Mouse (Mus musculus) embryo, embryonic 10.5 days (tissue): Measurements from ENCODE around the gene Zfp36l1.

ENCODE experiments used
- DNase-seq: peaks from one replicate; pipeline ENCODE4 v3.0.0-alpha.2; 2015; ENCODE audit warnings: low spot score

Gene Zfp36l1

DNA sequence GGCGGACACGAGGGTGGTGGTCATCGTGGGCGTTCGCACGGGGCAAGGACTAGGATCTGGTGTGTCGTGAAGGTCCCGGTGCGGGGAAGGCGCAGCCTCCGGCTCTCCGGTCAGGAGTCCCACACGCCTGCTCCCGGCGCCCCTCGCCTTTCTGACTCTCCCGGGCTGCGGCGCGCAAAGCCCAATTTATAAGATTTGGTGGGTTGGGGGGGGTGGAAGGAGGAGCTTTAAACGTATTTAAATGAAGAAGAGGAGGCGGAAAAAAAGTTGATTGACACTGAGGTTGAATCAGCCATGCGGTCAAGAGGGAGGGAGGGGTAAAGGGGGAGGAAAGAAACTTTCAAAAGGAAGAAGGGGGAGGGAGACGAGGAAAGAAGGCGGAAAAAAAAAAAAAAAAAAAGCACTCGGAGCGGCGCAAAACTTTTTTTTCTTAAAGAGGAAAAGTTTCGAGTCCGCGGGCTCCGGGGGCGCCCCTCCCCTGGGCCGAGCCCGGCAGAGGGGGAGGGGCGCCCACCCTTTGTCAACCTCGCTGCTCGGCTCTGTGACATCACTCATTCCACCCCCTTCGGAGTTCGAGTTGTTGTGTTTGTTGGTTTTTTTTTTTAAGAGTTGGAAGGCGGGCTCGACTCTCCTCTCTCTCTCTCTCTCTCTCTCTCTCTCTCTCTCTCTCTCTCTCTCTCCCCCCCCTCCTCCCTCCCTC is at the start of gene Zfp36l1:
Gene Zfp36l1, minus strand, starts transcription at position 162 of the 700 bp plus-strand sequence.
- DNase-seq = peak; percentile 99

DNA sequence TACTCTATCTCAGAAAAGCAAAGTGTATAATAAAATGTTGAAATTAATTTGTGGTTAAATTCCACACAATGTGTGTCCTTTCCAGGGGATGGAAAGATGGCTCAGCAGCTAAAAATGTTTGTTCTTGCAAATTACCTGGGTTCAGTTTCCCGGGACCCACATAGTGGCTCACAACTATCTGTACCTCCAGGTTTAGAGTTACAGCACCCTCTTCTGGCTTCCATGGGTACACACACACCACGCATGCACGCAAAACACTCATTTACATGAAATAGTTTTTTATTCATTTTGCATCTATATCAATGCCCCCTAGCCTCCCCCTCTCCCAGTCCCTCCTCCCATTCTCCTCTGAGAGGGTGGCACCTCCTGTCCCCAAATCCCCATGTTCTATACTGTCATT is 49.6 kb upstream of the Zfp36l1 start:
- no peak for DNase-seq

DNA sequence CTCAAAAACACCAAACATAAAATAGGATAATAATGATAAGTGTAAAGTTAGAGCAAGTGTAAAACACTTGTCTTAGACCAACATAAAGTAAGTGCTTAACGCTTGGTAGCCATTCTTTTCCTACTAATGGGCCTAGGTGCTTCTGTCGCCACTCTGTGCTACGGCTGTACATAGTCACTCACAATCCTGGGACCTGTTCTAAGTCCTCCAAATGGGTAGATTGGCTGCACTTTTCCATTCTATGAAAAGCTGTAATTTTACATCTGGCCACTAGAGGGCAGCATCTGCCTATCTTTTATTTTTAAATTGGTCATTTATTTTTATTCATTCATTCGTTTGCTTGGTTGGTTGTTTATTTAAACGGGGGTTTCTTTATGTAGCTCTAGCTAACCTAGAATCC is 44.9 kb upstream of the Zfp36l1 start:
- peak; percentile 59 for DNase-seq

DNA sequence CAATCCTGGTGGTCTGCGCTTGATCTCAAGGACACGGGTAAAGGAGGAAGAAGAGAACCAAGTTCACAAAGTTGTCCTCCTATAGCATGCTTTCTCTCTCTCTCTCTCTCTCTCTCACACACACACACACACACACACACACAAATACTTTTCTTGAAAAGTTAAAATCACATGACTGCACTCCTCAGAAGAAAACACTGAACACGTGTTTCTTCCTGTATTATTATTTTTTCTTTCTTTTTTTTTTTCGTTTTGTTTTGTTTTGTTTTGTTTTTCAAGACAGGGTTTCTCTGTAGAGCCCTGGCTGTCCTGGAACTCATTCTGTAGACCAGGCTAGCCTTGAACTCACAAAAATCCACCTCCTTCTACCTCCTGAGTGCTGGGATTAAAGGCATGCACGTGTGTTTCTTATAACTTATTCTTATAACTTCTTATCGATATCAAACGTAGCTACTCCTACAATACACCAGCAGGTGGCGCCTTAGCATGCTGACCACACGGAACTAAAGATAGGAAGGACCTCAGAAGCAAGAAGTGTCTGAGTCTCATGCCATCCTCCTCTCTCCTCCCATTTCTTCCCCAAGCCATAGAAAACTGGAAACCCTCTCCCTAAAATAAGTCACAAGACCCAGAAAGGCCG is 41.0 kb upstream of the Zfp36l1 start:
- DNase-seq = peak; percentile 82

DNA sequence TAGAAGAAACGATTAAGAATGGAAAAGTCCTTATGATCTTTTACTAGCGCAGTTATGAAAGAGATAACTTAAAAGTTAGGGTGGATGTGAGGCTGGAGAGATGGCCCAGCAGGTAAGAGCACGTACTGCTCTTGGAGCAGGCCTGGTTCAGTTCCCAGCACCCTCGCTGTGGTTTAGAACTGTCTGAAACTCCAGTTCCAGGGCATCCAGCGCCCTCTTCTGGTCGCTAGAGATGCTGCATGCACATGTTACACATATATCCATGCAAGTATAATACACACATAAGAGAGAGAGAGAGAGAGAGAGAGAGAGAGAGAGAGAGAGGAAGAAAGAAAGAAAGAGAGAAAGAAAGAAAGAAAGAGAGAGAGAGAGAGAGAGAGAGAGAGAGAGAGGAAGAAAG is 40.3 kb upstream of the Zfp36l1 start:
- DNase-seq = no peak

DNA sequence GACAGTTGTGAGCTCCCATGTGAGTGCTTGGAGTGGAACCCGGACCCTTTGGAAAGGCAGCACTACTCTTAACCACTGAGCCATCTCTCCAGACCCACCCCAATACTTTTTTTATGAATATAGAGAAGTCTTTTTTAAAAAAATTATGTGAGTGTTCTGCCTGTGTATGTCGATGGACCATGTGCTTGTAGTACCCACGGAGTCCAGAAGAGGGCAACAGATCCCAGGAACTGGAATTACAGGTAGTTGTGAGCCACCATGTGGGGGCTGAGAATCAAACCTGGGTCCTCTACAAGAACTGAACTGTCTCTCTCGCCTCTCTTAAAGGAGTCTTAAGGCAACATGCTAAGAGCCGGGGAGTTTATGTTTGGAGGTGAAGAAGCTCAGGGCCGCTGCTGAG is 39.0 kb upstream of the Zfp36l1 start:
- DNase-seq = no peak

DNA sequence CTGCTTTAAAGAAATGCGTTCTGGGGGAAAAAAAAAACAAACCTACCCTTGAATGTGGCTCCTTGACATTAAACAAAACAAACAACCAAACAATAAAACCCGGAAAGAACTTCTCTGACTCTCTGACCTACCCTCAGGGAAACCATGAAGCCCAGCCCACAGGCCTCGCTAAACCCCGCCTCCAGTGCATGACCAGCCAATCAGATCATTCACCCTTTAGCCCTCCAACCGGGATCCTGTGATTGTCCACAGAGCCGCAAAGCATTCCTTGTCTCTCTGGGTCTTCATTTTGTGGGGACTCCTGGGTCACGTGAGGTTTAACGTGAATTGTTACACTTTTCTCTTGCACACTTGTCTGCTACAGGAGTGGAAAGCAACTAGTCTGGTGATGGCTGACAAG is 37.8 kb upstream of the Zfp36l1 start:
- peak; percentile 82 for DNase-seq

DNA sequence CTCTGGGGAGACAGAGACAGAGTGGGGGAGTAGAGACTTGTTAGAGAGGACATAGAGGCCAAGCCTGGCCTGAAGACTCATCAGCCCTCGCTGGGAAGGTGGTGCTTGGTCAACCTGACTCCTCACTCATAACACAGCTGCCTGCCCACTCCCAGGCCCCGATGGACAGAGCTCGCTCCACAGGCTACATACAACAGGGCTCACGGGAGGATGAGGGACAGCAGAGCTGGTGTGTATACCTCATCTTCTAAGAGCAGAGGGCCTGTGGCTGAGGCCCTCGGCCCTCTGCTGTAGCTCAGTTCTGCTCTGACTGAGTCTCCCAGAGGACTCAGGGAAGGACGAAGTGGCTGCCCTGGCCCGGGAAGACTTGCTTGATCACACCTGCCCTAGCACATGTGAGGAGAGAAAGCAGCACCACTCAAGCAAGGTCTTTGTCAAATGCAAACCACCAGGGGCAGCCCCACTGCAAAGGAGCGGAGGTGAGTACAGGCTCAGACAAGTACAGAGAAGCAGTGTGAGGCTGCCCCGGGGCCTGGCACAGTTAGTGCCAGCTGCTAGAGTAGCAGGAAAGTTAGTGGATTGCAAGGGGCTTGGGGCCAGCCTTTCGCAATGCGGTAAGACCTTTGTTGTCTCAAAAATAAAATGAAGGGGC is 34.9 kb upstream of the Zfp36l1 start:
- no peak for DNase-seq

DNA sequence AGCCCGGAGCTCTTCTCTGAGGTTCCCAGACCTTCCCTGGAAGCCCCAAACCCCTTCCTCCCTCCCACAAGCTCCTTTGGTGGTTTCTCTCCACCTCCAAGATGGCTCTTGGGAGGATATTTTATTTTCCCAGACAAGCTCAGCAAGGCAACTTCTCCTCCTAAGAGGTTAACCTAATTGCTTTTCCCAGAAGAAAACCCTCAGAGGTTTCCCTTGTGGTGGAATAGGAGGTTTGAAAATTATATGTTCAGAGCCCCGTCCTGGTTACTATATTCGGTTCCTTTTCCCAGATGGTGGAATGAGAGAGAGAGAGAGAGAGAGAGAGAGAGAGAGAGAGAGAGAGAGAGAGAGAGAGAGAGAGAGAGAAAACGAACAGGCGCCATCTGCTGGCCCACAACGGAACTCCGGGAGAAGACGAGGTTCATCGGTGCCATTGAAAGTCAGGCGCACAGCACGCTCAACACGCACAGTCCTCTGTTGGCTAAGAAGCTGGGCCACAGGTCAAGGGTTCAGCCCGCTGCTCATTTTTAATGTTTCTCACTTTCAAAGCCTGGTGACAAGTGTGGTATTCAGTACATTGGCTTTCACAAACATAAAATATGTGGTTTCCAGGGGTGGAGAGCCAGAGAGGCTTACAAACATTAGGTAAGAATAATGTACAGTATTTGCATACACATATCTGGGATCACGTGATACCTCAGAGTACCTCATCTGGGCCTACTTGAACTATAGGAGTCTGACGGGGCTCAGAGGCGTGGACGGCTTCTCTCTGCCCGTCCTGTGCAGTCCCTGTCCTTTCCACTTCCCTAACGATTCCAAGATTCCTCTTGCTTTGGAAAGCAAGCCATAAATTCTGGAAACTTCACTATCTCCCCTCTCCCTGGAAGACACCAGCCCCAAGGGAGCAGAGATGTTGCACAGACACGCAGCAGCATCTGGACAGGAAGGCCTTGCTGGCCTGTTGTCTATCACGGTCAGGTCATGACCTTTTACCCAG is 33.7 kb upstream of the Zfp36l1 start:
- peak; percentile 92 for DNase-seq

DNA sequence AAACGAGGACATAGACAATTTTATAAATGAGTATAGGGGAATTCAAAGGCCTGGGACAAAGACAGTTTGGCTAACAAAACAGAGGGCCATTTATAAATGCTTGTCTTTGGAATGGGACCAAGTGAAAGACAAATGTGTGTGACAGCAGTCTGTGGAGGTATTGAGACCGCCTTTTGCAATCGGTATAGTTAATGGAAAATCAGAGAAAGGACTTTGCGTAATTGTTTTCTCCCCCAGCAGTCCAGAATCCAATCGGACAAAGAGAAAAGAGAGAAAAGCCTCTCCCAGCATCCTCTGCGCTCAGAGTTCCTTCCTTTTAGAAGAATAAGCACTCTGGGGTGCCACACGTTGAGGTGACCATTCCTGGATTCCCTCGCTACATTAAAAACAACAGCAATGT is 32.6 kb upstream of the Zfp36l1 start:
- DNase-seq = peak; percentile 29

DNA sequence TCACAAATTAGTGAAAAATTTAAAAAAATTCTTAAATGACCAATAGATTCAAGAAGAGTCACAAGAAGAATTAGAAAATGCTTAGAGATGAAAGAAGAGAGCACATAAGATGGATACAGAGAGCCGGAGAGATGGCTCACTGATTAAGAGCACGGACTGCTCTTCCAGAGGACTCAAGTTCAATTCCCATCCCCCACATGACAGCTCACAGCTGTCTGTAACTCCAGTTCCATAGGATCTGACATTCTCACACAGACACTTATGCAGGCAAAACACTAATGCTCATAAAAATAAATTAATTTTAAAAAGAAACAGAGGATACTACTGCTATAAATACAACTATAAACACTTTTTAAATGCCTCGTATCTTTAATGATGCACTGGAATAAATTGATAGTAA is 32.0 kb upstream of the Zfp36l1 start:
- DNase-seq = no peak

DNA sequence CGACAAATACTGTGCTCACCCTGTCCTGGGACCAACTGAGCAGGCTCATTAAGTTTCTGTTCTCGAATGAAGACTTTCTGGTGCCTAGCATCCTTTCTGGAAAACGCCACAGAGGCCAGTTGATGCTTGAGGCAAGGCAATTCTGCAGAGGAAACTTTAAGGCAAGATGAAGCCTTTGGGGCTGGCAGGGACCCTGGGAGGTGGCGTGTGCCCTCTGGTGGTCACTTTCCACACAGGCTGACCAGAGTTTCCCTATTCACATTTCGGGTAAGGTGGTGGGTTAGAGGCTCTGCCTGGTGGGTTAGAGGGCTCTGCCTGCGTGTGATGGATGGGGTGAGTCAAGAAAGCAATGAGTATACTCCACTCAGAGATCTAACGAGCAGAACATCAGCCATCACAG is 28.7 kb upstream of the Zfp36l1 start:
- peak; percentile 88 for DNase-seq

DNA sequence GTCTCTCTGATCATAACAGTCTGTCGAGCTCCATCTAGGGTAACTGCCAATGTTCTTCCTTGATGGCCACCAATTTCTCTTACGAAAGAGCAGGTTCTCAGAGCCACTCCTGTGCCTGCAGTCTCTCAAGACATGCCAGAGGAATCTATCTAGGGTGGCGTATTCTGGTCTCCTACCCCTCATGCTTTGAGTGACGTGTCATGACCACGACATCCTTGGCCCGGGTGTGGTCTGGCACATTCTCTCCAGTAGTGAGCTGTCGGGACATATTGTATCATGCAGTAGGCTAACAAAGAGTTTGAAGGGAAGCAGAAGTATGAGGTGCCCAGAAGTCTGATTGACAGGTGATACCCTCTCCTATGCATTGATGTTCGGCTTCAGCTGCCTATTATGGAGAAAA is 28.2 kb upstream of the Zfp36l1 start:
- DNase-seq = no peak

DNA sequence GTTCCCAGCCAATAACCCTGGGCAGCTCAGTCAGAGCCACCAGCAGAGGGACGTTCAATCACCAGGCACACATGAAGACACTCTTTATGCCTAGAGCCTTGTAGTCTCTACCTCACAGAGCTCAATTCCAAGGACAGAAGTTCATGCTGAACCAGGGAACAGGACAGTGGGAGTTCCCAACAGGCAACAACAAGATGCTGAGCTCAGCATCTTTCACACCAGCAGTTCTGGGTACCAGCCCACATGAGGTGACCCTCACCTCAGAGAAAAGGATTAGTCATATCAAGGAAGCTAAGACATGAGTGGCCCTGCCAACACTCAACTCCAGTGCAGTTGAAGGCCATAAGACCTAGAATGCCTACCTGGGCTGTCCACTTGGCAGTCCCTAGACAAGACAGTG is 24.9 kb upstream of the Zfp36l1 start:
- DNase-seq = no peak

DNA sequence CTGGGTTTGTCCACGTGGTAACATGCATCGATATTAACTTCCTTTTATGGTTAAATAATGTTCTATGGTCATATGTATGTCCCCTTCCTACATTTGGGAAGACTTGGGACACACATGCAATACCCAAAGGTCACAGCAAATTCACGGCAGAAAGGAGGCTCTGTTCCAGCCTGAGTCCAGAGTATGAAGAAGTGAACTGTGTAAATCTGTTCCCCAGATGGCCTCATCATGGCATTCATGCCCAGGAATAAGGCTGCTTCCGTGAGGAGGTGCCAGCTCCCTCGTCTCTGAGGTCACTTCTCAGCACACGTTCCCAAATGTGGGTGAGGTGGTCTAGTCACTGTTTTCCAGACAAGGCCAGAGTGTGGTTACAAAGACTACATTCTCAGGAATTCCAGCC is 24.4 kb upstream of the Zfp36l1 start:
- no peak for DNase-seq

DNA sequence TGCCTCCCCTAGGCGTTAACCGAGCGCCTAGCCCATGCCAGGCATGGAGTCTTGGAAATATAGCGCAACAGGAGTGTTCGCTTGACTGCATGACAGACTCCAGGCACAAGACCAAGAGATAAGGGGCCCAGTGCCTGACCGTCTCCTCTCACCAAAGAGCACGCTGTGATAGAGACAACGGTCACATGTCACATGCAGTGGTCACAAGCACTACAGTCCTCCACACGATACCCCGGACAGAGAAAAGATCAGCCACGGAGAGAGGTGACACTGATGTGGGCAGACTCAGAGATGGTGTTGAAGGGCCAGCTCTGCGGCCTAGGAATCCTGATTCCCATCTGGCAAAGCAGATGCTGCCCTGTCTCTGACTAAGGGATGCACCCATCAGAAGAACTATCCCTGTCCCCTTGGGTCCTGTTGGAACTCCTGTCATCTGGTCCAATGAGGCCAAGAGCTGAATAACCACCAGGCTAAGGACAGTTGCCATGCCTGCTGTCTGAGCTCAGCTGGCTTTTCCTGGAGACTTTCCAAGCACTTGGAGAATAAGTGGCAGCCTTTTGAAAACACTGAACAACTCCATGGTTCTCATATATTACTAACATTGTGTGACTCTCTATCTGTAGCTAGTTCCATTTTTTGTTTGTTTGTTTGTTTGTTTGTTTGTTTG is 23.6 kb upstream of the Zfp36l1 start:
- DNase-seq = no peak

DNA sequence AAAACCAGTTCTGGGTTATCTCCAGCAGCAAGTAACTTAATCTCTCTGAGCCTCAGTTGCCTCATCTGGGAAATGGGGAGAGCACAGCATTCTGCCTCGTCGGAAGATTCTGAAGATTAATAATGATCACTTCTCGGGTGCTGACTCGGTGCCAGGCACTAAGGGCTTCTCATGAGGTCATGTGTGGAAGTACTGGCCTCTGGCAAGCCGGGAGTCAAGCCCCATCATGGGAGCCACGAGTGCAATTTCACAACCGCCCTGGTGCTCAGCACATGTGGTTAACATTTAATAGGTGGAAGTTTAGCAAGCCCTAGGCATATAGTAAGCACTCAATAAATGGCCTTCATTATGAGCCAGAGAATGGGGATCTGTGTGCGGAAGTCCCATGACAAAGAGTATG is 22.4 kb upstream of the Zfp36l1 start:
- no peak for DNase-seq

DNA sequence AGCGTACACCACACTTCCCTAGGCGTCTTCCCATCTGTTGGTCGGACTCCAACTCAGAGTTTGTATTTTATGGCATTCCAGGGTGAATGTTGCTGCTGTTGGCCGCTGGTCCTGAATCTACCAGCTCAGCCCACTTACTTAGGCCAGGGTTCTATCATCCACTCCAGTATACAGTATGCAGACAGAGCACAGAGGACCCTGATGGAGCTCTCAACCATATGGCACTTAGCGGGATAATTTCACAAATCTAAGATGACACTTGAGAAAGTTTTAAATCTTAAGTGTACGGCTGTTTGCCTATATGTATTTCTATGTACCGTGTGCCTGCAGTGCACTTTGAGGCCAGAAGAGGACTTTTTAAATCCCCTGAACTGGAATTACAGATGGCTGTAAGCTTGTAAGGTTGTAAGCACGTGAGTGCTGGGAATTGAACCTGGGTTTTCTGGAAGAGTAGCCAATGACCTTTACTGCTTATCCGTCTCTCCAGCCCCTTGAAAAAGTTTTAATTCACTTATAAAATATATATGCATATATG is 20.3 kb upstream of the Zfp36l1 start:
- DNase-seq = peak; percentile 34

DNA sequence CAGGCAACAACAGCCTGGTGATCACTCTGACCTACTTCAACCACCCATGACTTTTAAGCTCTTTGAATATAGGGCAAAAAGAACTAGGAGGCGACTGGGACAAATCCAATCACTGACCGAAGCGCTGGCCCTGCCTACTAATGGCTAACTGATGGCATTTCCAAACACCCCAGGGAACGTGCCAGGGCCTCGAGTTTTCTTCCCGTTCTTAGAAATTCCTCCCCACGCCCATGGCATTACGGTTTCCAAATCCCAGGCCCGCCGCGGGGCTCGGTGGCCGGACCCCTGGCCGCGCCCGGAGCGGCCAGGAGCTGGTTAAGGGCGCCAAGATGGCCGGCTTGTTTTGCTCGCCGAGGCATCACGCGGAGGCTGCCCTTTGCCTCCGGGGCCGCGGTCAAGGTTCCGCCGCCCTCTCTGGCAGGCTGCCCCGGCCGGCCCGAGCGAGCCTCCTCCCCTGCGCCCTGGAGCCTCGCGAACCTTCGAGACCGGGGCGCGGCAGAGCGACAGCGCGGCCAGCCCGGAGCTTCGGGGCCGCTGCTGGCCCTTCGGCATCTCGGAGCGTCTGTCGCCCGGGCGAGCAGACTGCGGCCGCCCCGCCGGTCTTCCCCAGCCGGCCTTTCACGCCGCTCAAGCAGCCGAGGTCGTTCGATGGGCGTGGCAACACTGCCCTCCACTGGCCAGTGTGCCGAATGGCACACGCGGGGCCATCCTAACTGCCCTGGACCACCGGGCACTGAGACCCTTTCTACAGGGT is 19.6 kb upstream of the Zfp36l1 start:
- peak; percentile 94 for DNase-seq

DNA sequence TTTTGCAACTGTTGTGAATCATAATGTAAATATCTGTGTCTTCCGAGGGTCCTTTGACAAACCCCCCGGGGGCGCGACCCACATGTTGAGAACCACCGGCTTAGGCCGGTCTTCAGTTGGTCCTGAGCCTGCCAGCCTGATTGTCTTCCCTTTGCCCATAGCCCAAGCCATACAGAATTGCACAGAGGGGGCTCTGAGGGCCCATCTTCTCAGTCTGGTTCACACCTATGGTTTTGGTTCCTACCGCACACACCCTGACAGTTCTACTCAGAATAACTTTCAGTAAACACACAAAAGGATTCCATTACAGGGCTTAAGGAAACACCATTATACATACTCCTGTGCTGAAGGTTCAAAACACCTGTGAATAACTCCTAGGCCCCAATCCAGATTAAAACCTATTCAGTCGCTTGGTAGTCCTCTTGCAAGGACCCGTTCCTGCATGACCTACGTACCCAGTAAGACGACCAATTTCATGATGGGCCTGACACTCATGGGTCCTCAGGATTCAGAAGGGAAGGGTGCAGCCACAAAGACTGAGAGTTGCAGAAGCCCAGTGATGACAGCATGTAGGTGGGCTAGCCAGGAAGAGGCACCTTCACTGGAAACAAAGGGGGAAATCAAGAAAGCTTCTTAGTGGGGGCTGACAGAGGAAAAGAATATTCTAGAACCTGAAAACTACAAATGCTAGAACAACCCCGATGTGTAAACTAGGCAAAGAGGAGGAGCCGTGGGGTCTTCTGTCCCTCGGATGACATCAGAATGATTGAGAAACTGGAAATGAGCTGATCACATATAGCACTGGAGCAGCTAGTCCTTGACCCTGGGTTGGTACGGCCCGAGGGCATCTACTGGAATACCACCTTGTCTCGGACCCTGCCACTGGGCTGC is 18.8 kb upstream of the Zfp36l1 start:
- DNase-seq = peak; percentile 30
